Mouse (Mus musculus) ES-Bruce4 (cell line): ENCODE measurements around the gene Plcg2.

Source experiments
- CTCF ChIP-seq: IDR thresholded peaks from one replicate; pipeline ENCODE4 v1.8.1; 2011; ENCODE audit warnings: low read depth, low read length
- POLR2A ChIP-seq: IDR thresholded peaks from one replicate; pipeline ENCODE4 v1.8.1; 2011; ENCODE audit warnings: low read length; ENCODE audit not compliant: insufficient read depth

DNA sequence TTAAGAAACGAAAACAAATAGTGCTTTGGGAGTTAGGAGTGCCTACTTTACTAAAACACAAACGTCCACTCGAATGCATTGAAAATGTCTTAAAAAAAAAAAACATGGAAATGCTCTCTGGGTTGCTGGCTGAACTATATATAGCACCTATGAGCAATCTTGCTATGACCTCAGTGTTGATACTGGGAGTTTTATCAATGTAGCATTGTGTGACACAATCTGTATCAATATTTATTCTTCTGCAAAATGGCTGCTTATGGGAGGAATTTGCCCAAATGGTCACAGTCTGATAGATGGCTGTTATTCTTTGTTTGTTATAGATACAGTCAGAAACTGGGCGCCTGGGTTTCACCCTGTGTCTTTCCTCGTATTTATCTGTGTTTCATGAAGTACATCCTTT is 147.4 kb downstream of the Plcg2 start:
- no peak for TF ChIP-seq POLR2A
- TF ChIP-seq CTCF: no peak
